Mouse (Mus musculus) hematopoietic multipotent progenitor cell, adult 10-12 weeks (in vitro differentiated cells): ENCODE data around the gene Olfr155. TPM values are rescaled to one million over a fixed set of nuclear protein-coding genes. Genes with fewer than 3 reads are reported as not detected.

ENCODE experiments used
- polyA plus RNA-seq: library from polyadenylated mRNA; stranded (reverse); fragments of >175 nt; gene quantifications from 2 replicates; pipeline ENCODE4 v1.2.3, GENCODE M21; 2012; ENCODE audit warnings: low replicate concordance

Gene Olfr155
- not detected in 2 replicates for polyA plus RNA-seq

DNA sequence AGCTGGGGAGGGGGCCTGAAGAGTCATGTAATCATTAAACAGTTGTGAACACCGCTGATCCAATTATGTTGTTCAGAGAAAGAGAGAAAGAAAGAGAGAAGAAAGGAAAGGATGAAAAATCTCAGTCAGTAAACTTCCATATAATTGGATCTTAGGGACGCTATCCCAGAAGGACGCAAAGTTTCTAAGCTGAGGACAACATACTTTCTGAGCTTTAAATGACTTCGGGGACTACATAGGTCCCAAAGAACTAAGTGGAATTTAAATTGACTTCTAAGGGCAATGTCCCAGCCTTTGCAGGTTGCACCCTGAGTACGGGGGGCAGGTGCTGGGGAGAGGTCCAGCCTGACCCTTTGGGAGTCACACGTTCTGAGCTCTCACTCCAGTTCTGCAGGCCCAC is at the start of gene Olfr155:
Olfr155 (plus strand) TSS at position 301 of the 400 bp plus-strand sequence.

DNA sequence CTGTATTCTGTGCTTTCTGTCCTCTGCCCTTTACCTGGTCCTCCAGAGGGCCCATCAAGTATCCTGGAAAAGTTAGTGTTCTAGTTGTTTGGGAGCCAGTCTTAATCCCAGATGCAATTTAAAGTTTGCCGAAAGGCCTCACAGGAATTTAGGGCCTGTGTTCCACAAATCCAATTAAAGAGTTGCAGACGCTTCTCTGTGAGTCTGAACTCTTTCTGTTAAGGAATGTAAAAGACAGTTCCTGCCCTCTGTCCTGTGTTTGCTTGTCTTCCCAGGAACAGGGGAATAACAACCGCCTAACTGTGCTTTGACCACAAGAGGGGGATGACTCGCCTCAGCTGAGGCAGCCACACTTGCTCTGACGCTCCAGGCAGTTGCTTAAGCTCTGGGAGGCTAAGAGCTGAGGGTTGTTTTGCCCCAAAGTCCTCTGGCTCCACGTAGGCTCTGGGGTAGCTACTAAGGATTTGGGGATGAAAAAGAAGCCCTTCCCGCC is 27.5 kb upstream of the Olfr155 start, which contains the start of gene Olfr156:
Olfr156 (minus strand) TSS at position 51 of the 493 bp plus-strand sequence.

DNA sequence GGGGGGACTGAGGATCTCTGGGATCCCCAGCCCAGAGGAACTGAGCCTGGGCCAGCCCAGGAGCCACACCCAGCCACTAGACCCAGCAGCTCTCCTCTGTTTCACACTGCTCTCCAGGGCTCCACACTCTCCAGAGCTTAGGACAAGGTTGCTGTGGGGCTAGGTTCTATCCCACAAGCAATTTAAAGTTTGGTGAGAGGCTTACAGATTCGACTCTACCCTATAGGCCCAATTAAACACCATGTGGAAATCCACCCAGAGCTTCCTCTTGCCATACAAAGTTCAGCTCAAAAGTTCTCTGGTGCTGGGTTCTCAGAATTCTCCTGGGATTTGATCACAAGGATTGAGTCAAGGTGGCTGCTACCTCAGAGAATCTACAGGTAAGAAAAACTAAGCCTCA is 11.3 kb upstream of the Olfr155 start, which contains the start of gene Olfr157:
Olfr157 (minus strand) TSS at position 101 of the 400 bp plus-strand sequence.

DNA sequence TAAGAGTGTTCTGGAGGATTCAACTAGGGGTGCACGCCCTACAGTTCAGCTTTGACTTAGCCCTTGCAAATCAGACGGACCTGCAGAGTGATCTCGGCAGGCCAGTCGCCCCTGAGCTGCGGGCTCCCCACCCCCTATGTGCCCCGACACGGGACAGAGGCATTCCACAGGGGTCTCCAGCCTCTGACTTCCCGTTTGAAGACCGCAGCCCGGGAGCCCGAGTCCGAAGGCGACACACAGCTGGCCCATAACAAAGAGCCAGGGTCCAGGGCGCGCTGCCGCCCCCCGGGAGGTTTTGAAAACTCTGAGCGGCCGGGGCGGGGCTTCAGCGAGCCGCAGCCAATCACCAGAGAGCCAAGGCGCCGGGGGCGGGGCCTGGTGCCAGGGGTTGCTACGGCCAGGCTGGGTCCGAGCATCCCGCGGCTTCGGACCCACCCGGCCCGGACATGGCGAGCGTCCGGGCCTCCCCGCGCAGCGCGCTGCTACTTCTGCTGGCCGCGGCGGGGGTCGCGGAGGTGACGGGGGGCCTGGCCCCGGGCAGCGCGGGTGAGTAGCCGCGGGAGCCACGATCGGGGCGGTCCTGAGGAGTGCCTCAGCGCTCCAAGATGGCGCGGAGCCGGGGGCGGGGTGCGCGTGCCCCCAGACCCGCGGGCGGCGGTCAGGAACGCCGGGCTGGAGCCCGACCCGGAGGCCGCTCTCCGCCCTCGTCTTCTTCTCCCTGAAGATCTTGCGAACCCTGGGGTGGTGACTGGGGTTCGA is 24.0 kb downstream of the Olfr155 start, which contains the start of gene Reck:
Reck (plus strand) TSS at position 371 of the 759 bp plus-strand sequence.

Other genes with a start within 250 kb of the Olfr155 start
- gene Npr2, start 219.6 kb upstream of the Olfr155 start, polyA plus RNA-seq: 0.38 and 0.63 TPM in 2 replicates
- gene Spag8, start 198.0 kb upstream of the Olfr155 start, polyA plus RNA-seq: 0.47 TPM in 1 of 2 replicates, not detected in the other
- 27.8 and 37.0 TPM in 2 replicates for gene Hint2, start 195.1 kb upstream of the Olfr155 start, polyA plus RNA-seq
- 4.0 and 9.5 TPM in 2 replicates for gene Tmem8b, start 182.6 kb upstream of the Olfr155 start, polyA plus RNA-seq
- 0.04 and 0.05 TPM in 2 replicates for gene Fam221b, start 182.4 kb upstream of the Olfr155 start, polyA plus RNA-seq
- not detected in 2 replicates for gene Olfr70, start 150.8 kb upstream of the Olfr155 start, polyA plus RNA-seq
- gene Olfr71, start 141.3 kb upstream of the Olfr155 start, polyA plus RNA-seq: not detected in 2 replicates
- gene Hrct1, start 124.4 kb upstream of the Olfr155 start, polyA plus RNA-seq: not detected in 2 replicates
- not detected in 2 replicates for gene Spaar, start 121.5 kb upstream of the Olfr155 start, polyA plus RNA-seq
- gene Olfr159, start 80.6 kb upstream of the Olfr155 start, polyA plus RNA-seq: not detected in 2 replicates
- not detected in 2 replicates for gene Olfr156, start 27.7 kb upstream of the Olfr155 start, polyA plus RNA-seq
- not detected in 2 replicates for gene Olfr157, start 11.4 kb upstream of the Olfr155 start, polyA plus RNA-seq
- gene Reck, start 24.0 kb downstream of the Olfr155 start, polyA plus RNA-seq: 0.17 and 0.44 TPM in 2 replicates
- 15.4 and 51.4 TPM in 2 replicates for gene Glipr2, start 105.8 kb downstream of the Olfr155 start, polyA plus RNA-seq
- gene Ccin, start 131.9 kb downstream of the Olfr155 start, polyA plus RNA-seq: not detected in 2 replicates
- 366 and 481 TPM in 2 replicates for gene Clta, start 152.9 kb downstream of the Olfr155 start, polyA plus RNA-seq
- gene Gne, start 232.6 kb downstream of the Olfr155 start, polyA plus RNA-seq: 37.4 and 70.9 TPM in 2 replicates